Mouse (Mus musculus): Measurements from ENCODE around the gene Phex. TPM values are rescaled to one million over a fixed set of nuclear protein-coding genes. Genes with fewer than 3 reads are reported as not detected.

Gene Phex
- polyA plus RNA-seq, 1 experiment from 2014 or later, result 0.10 TPM

- no peaks in the 10 kb centered on the region for H3K4me1 ChIP-seq (replicated peaks; ENCODE audit: control insufficient read depth, insufficient read depth, low read length)
- ATAC-seq (replicated peaks; ENCODE audit: low FRiP score) (no peak), DNase-seq (ENCODE audit: low spot score) (no peak)
- WGBS, result 80% methylated on average over 6 of the region's 6 CpGs
- no peak overlapping the region for H3K4me3 ChIP-seq (ENCODE audit: low read depth, low read length)
- no peaks in the 10 kb centered on the region for H3K27me3 ChIP-seq (replicated peaks; ENCODE audit: control insufficient read depth, insufficient read depth, low read length)
- H3K9me3 ChIP-seq (ENCODE audit: control insufficient read depth, low read length), result no peaks in the 10 kb centered on the region
- H3K4me2 ChIP-seq, result no peak overlapping the region
- no peak overlapping the region for H3K27ac ChIP-seq (ENCODE audit: low read depth, low read length)
- no peaks in the 10 kb centered on the region for H3K36me3 ChIP-seq (ENCODE audit: control insufficient read depth, insufficient read depth, low read length)
- no peak overlapping the region for H3K9ac ChIP-seq (ENCODE audit: low read depth, low read length)
Measured at GRCm38 (mm10) chrX:157390102-157390501, 25.0 kb downstream of the Phex start.

- Histone ChIP-seq H3K27ac (ENCODE audit: low read depth, low read length) (no peak overlapping the region), H3K9me3 (ENCODE audit: control insufficient read depth, low read length) (no peaks in the 10 kb centered on the region), H3K4me3 (ENCODE audit: low read depth, low read length) (no peak overlapping the region), H3K4me2 (no peak overlapping the region), H3K27me3 (replicated peaks; ENCODE audit: control insufficient read depth, insufficient read depth, low read length) (no peaks in the 10 kb centered on the region), H3K4me1 (replicated peaks; ENCODE audit: control insufficient read depth, insufficient read depth, low read length) (no peaks in the 10 kb centered on the region), H3K9ac (ENCODE audit: low read depth, low read length) (no peak overlapping the region), H3K36me3 (ENCODE audit: control insufficient read depth, insufficient read depth, low read length) (no peaks in the 10 kb centered on the region)
- WGBS, result 79% methylated on average over 3 of the region's 3 CpGs
- no peak for ATAC-seq (replicated peaks; ENCODE audit: low FRiP score)
- DNase-seq (ENCODE audit: low spot score), result no peak
Measured at GRCm38 (mm10) chrX:157388419-157388818, 26.7 kb downstream of the Phex start.

- Histone ChIP-seq H3K4me1 (replicated peaks; ENCODE audit: control insufficient read depth, insufficient read depth, low read length) (no peaks in the 10 kb centered on the region), H3K9ac (ENCODE audit: low read depth, low read length) (no peak overlapping the region), H3K36me3 (ENCODE audit: control insufficient read depth, insufficient read depth, low read length) (no peaks in the 10 kb centered on the region), H3K27ac (ENCODE audit: low read depth, low read length) (no peak overlapping the region), H3K27me3 (replicated peaks; ENCODE audit: control insufficient read depth, insufficient read depth, low read length) (no peaks in the 10 kb centered on the region), H3K4me3 (ENCODE audit: low read depth, low read length) (no peak overlapping the region), H3K9me3 (ENCODE audit: control insufficient read depth, low read length) (no peaks in the 10 kb centered on the region), H3K4me2 (no peak overlapping the region)
- no peak for ATAC-seq (replicated peaks; ENCODE audit: low FRiP score)
- WGBS, result 77% methylated on average over 5 of the region's 5 CpGs
- no peak for DNase-seq (ENCODE audit: low spot score)
Measured at GRCm38 (mm10) chrX:157387025-157387424, 28.1 kb downstream of the Phex start.

- Histone ChIP-seq H3K9me3 (ENCODE audit: control insufficient read depth, low read length) (no peaks in the 10 kb centered on the region), H3K36me3 (ENCODE audit: control insufficient read depth, insufficient read depth, low read length) (no peaks in the 10 kb centered on the region), H3K27me3 (replicated peaks; ENCODE audit: control insufficient read depth, insufficient read depth, low read length) (no peaks in the 10 kb centered on the region), H3K4me3 (ENCODE audit: low read depth, low read length) (no peak overlapping the region), H3K27ac (ENCODE audit: low read depth, low read length) (no peak overlapping the region), H3K9ac (ENCODE audit: low read depth, low read length) (no peak overlapping the region), H3K4me1 (replicated peaks; ENCODE audit: control insufficient read depth, insufficient read depth, low read length) (no peaks in the 10 kb centered on the region), H3K4me2 (no peak overlapping the region)
- no peak for ATAC-seq (replicated peaks; ENCODE audit: low FRiP score)
- WGBS, result 53% methylated on average over 10 of the region's 10 CpGs
- no peak for DNase-seq (ENCODE audit: low spot score)
Measured at GRCm38 (mm10) chrX:157378822-157379221, 36.3 kb downstream of the Phex start.

- ATAC-seq (replicated peaks; ENCODE audit: low FRiP score), result no peak
- H3K27ac ChIP-seq (ENCODE audit: low read depth, low read length), result no peak overlapping the region
Measured at GRCm38 (mm10) chrX:157377456-157377855, 37.7 kb downstream of the Phex start.

GRCm38 (mm10) chrX:157373873-157374272, 41.2 kb downstream of the Phex start:
- Histone ChIP-seq H3K4me2 (no peak overlapping the region), H3K36me3 (ENCODE audit: control insufficient read depth, insufficient read depth, low read length) (no peaks in the 10 kb centered on the region), H3K4me1 (replicated peaks; ENCODE audit: control insufficient read depth, insufficient read depth, low read length) (no peaks in the 10 kb centered on the region), H3K27me3 (replicated peaks; ENCODE audit: control insufficient read depth, insufficient read depth, low read length) (no peaks in the 10 kb centered on the region), H3K27ac (ENCODE audit: low read depth, low read length) (no peak overlapping the region), H3K9me3 (ENCODE audit: control insufficient read depth, low read length) (no peaks in the 10 kb centered on the region), H3K9ac (ENCODE audit: low read depth, low read length) (no peak overlapping the region), H3K4me3 (ENCODE audit: low read depth, low read length) (no peak overlapping the region)
- DNase-seq (ENCODE audit: low spot score) (no peak), ATAC-seq (replicated peaks; ENCODE audit: low FRiP score) (no peak)
- 64% methylated on average over 3 of the region's 3 CpGs for WGBS

More at GRCm38 (mm10) chrX:157377456-157377855, 37.7 kb downstream of the Phex start:
- H3K9me3 ChIP-seq (ENCODE audit: control insufficient read depth, low read length), result no peaks in the 10 kb centered on the region
- H3K9ac ChIP-seq (ENCODE audit: low read depth, low read length), result no peak overlapping the region
- no peak for DNase-seq (ENCODE audit: low spot score)
- WGBS, result 46% methylated on average over 1 of the region's 1 CpGs
- H3K4me2 ChIP-seq, result no peak overlapping the region
- no peaks in the 10 kb centered on the region for H3K27me3 ChIP-seq (replicated peaks; ENCODE audit: control insufficient read depth, insufficient read depth, low read length)
- no peak overlapping the region for H3K4me3 ChIP-seq (ENCODE audit: low read depth, low read length)
- no peaks in the 10 kb centered on the region for H3K36me3 ChIP-seq (ENCODE audit: control insufficient read depth, insufficient read depth, low read length)
- H3K4me1 ChIP-seq (replicated peaks; ENCODE audit: control insufficient read depth, insufficient read depth, low read length), result no peaks in the 10 kb centered on the region

GRCm38 (mm10) chrX:157369166-157369565, 45.9 kb downstream of the Phex start:
- Histone ChIP-seq H3K36me3 (ENCODE audit: control insufficient read depth, insufficient read depth, low read length) (no peaks in the 10 kb centered on the region), H3K4me3 (ENCODE audit: low read depth, low read length) (no peak overlapping the region)

GRCm38 (mm10) chrX:157355521-157355920, 59.6 kb downstream of the Phex start:
- Histone ChIP-seq H3K36me3 (ENCODE audit: control insufficient read depth, insufficient read depth, low read length) (no peaks in the 10 kb centered on the region), H3K27ac (ENCODE audit: low read depth, low read length) (no peak overlapping the region), H3K4me1 (replicated peaks; ENCODE audit: control insufficient read depth, insufficient read depth, low read length) (no peaks in the 10 kb centered on the region), H3K9me3 (ENCODE audit: control insufficient read depth, low read length) (no peaks in the 10 kb centered on the region), H3K4me3 (ENCODE audit: low read depth, low read length) (no peak overlapping the region), H3K9ac (ENCODE audit: low read depth, low read length) (no peak overlapping the region), H3K27me3 (replicated peaks; ENCODE audit: control insufficient read depth, insufficient read depth, low read length) (no peaks in the 10 kb centered on the region), H3K4me2 (no peak overlapping the region)
- DNase-seq (ENCODE audit: low spot score) (no peak), ATAC-seq (replicated peaks; ENCODE audit: low FRiP score) (no peak)
- WGBS, result 73% methylated on average over 4 of the region's 4 CpGs

More at GRCm38 (mm10) chrX:157369166-157369565, 45.9 kb downstream of the Phex start:
- Histone ChIP-seq H3K4me1 (replicated peaks; ENCODE audit: control insufficient read depth, insufficient read depth, low read length) (no peaks in the 10 kb centered on the region), H3K9ac (ENCODE audit: low read depth, low read length) (no peak overlapping the region), H3K27ac (ENCODE audit: low read depth, low read length) (no peak overlapping the region), H3K27me3 (replicated peaks; ENCODE audit: control insufficient read depth, insufficient read depth, low read length) (no peaks in the 10 kb centered on the region), H3K4me2 (no peak overlapping the region), H3K9me3 (ENCODE audit: control insufficient read depth, low read length) (no peaks in the 10 kb centered on the region)
- DNase-seq (ENCODE audit: low spot score), result no peak
- ATAC-seq (replicated peaks; ENCODE audit: low FRiP score), result no peak

GRCm38 (mm10) chrX:157346201-157346600, 68.9 kb downstream of the Phex start:
- no peak overlapping the region for H3K27ac ChIP-seq (ENCODE audit: low read depth, low read length)
- H3K4me3 ChIP-seq (ENCODE audit: low read depth, low read length), result no peak overlapping the region
- ATAC-seq (replicated peaks; ENCODE audit: low FRiP score) (no peak), DNase-seq (ENCODE audit: low spot score) (no peak)
- no peaks in the 10 kb centered on the region for H3K36me3 ChIP-seq (ENCODE audit: control insufficient read depth, insufficient read depth, low read length)
- H3K27me3 ChIP-seq (replicated peaks; ENCODE audit: control insufficient read depth, insufficient read depth, low read length), result no peaks in the 10 kb centered on the region
- WGBS, result 78% methylated on average over 6 of the region's 6 CpGs
- H3K4me1 ChIP-seq (replicated peaks; ENCODE audit: control insufficient read depth, insufficient read depth, low read length), result no peaks in the 10 kb centered on the region
- H3K9ac ChIP-seq (ENCODE audit: low read depth, low read length), result no peak overlapping the region
- H3K4me2 ChIP-seq, result no peak overlapping the region
- H3K9me3 ChIP-seq (ENCODE audit: control insufficient read depth, low read length), result no peaks in the 10 kb centered on the region

All from liver, embryonic 11.5 days (tissue).